Mouse (Mus musculus) lung, embryonic 15.5 days (tissue): ENCODE measurements around the gene Dio3. TPM values are rescaled to one million over a fixed set of nuclear protein-coding genes. Genes with fewer than 3 reads are reported as not detected.

ENCODE experiments used
- ATAC-seq: fragments of 200-750 bp; cut with Nextera tagmentation; 2 replicates; pipeline ENCODE4 v1.8.0; 2017; ENCODE audit warnings: moderate number of reproducible peaks, borderline replicate concordance; ENCODE audit not compliant: low FRiP score, low TSS enrichment; ENCODE audit errors: extremely low read depth
- H3K27ac ChIP-seq: fragments of 300-500 bp; sonication (generic); 2 replicates; pipeline ENCODE4 v1.5.1; 2015; ENCODE audit warnings: moderate library complexity, mild to moderate bottlenecking, inconsistent platforms
- H3K27me3 ChIP-seq: fragments of 300-500 bp; sonication (generic); 2 replicates; pipeline ENCODE4 v1.6.1; 2015; ENCODE audit warnings: inconsistent platforms
- H3K36me3 ChIP-seq: fragments of 300-500 bp; sonication (generic); 2 replicates; pipeline ENCODE4 v1.6.1; 2015; ENCODE audit warnings: inconsistent platforms
- H3K4me1 ChIP-seq: fragments of 300-500 bp; sonication (generic); 2 replicates; pipeline ENCODE4 v1.6.1; 2015; ENCODE audit warnings: inconsistent platforms
- H3K4me2 ChIP-seq: fragments of 300-500 bp; sonication (generic); 2 replicates; pipeline ENCODE4 v1.6.1; 2015; ENCODE audit warnings: inconsistent platforms, mild to moderate bottlenecking, moderate library complexity
- H3K4me3 ChIP-seq: fragments of 300-500 bp; sonication (generic); 2 replicates; pipeline ENCODE4 v1.5.1; 2015; ENCODE audit warnings: mild to moderate bottlenecking, inconsistent platforms
- H3K9ac ChIP-seq: fragments of 300-500 bp; sonication (generic); 2 replicates; pipeline ENCODE4 v1.6.1; 2015; ENCODE audit warnings: inconsistent platforms
- H3K9me3 ChIP-seq: fragments of 300-500 bp; sonication (generic); 2 replicates; pipeline ENCODE4 v1.6.1; 2016; ENCODE audit warnings: inconsistent platforms
- WGBS: fragments of 180-500 bp; shearing (Covaris S2); methylation state at CpG from one replicate; pipeline ENCODE4 v1.1.7; 2015; 5-methylcytosine and 5-hydroxymethylcytosine counted together
- polyA plus RNA-seq: library from polyadenylated mRNA; unstranded; fragments of >200 nt; fragmentation: Nextera tagmentation; extraction: Ambion mirVana; gene quantifications from 2 replicates; pipeline ENCODE4 v1.2.1, GENCODE M21; 2015

Dio3 gene
- 0.46 and 0.65 TPM in 2 replicates for polyA plus RNA-seq

- H3K4me2 ChIP-seq: peak within 1 kb of the TSS; percentile 82
- 0 out of 2 replicates have a peak within 1 kb of the TSS, but pooled peaks have one; percentile 8 for H3K9ac ChIP-seq
- H3K27me3 ChIP-seq: peaks cover 97% of the 10 kb centered on the region
- WGBS: under 1% methylated on average over 26 of the region's 34 CpGs
- no peaks in the 10 kb centered on the region for H3K36me3 ChIP-seq
- no peaks in the 10 kb centered on the region for H3K9me3 ChIP-seq
- no peak within 1 kb of the TSS for H3K27ac ChIP-seq
- H3K4me3 ChIP-seq: peak within 1 kb of the TSS; percentile 46
- peaks cover 36% of the 10 kb centered on the region for H3K4me1 ChIP-seq
- peak; percentile 71 for ATAC-seq
These were observed at the start of gene Dio3 for GRCm38 (mm10) chr12:110278853-110279252. Dio3 (plus strand) TSS chr12:110279068.

GRCm38 (mm10) chr12:110230296-110230695 is 48.6 kb upstream of the Dio3 start:
- WGBS: 64% methylated on average over 7 of the region's 7 CpGs
- no peak overlapping the region for H3K9ac ChIP-seq
- no peak overlapping the region for H3K4me2 ChIP-seq
- H3K36me3 ChIP-seq: no peaks in the 10 kb centered on the region
- no peaks in the 10 kb centered on the region for H3K9me3 ChIP-seq
- H3K27me3 ChIP-seq: no peaks in the 10 kb centered on the region
- H3K4me3 ChIP-seq: no peak overlapping the region
- H3K27ac ChIP-seq: no peak overlapping the region
- no peak for ATAC-seq
- H3K4me1 ChIP-seq: no peaks in the 10 kb centered on the region

GRCm38 (mm10) chr12:110230767-110231166 is 48.1 kb upstream of the Dio3 start:
- Histone ChIP-seq H3K4me1 (no peaks in the 10 kb centered on the region), H3K9ac (no peak overlapping the region), H3K27me3 (no peaks in the 10 kb centered on the region), H3K9me3 (no peaks in the 10 kb centered on the region), H3K36me3 (no peaks in the 10 kb centered on the region), H3K4me3 (no peak overlapping the region), H3K27ac (no peak overlapping the region), H3K4me2 (no peak overlapping the region)
- no peak for ATAC-seq
- WGBS: 71% methylated on average over 8 of the region's 8 CpGs

GRCm38 (mm10) chr12:110231709-110232600 is 46.9 kb upstream of the Dio3 start:
- ATAC-seq: no peak
- 73% methylated on average over 13 of the region's 13 CpGs for WGBS
- H3K27me3 ChIP-seq: no peaks in the 10 kb centered on the region

GRCm38 (mm10) chr12:110235908-110236307 is 43.0 kb upstream of the Dio3 start:
- no peak overlapping the region for H3K4me2 ChIP-seq
- no peak for ATAC-seq
- H3K4me1 ChIP-seq: no peaks in the 10 kb centered on the region
- no peaks in the 10 kb centered on the region for H3K27me3 ChIP-seq
- H3K4me3 ChIP-seq: no peak overlapping the region
- WGBS: 90% methylated on average over 4 of the region's 4 CpGs
- H3K9ac ChIP-seq: no peak overlapping the region
- no peaks in the 10 kb centered on the region for H3K36me3 ChIP-seq
- no peaks in the 10 kb centered on the region for H3K9me3 ChIP-seq
- no peak overlapping the region for H3K27ac ChIP-seq

More at GRCm38 (mm10) chr12:110231709-110232600, 46.9 kb upstream of the Dio3 start:
- Histone ChIP-seq H3K4me3 (no peak overlapping the region), H3K27ac (no peak overlapping the region), H3K4me2 (no peak overlapping the region), H3K4me1 (no peaks in the 10 kb centered on the region), H3K36me3 (no peaks in the 10 kb centered on the region), H3K9me3 (no peaks in the 10 kb centered on the region), H3K9ac (no peak overlapping the region)

GRCm38 (mm10) chr12:110237046-110237445 is 41.8 kb upstream of the Dio3 start:
- no peak overlapping the region for H3K9ac ChIP-seq
- WGBS: 77% methylated on average over 7 of the region's 7 CpGs

GRCm38 (mm10) chr12:110239358-110239757 is 39.5 kb upstream of the Dio3 start:
- WGBS: 85% methylated on average over 5 of the region's 5 CpGs
- no peak for ATAC-seq

More at GRCm38 (mm10) chr12:110237046-110237445, 41.8 kb upstream of the Dio3 start:
- Histone ChIP-seq H3K9me3 (no peaks in the 10 kb centered on the region), H3K4me2 (no peak overlapping the region), H3K36me3 (no peaks in the 10 kb centered on the region), H3K4me1 (no peaks in the 10 kb centered on the region), H3K27ac (no peak overlapping the region), H3K4me3 (no peak overlapping the region), H3K27me3 (no peaks in the 10 kb centered on the region)
- no peak for ATAC-seq

GRCm38 (mm10) chr12:110244581-110244980 is 34.3 kb upstream of the Dio3 start:
- no peak for ATAC-seq
- no peaks in the 10 kb centered on the region for H3K27me3 ChIP-seq
- no peaks in the 10 kb centered on the region for H3K4me1 ChIP-seq
- WGBS: 82% methylated on average over 6 of the region's 6 CpGs
- H3K4me2 ChIP-seq: no peak overlapping the region
- H3K4me3 ChIP-seq: no peak overlapping the region
- H3K9ac ChIP-seq: no peak overlapping the region
- no peak overlapping the region for H3K27ac ChIP-seq
- H3K9me3 ChIP-seq: no peaks in the 10 kb centered on the region
- H3K36me3 ChIP-seq: no peaks in the 10 kb centered on the region

More at GRCm38 (mm10) chr12:110239358-110239757, 39.5 kb upstream of the Dio3 start:
- H3K27ac ChIP-seq: no peak overlapping the region
- no peaks in the 10 kb centered on the region for H3K27me3 ChIP-seq
- no peaks in the 10 kb centered on the region for H3K9me3 ChIP-seq
- no peaks in the 10 kb centered on the region for H3K36me3 ChIP-seq
- H3K4me3 ChIP-seq: no peak overlapping the region
- no peaks in the 10 kb centered on the region for H3K4me1 ChIP-seq
- no peak overlapping the region for H3K9ac ChIP-seq
- H3K4me2 ChIP-seq: no peak overlapping the region

- no peak overlapping the region for H3K27ac ChIP-seq
- H3K9ac ChIP-seq: no peak overlapping the region
- no peaks in the 10 kb centered on the region for H3K4me1 ChIP-seq
- H3K4me3 ChIP-seq: no peak overlapping the region
- H3K36me3 ChIP-seq: no peaks in the 10 kb centered on the region
- ATAC-seq: no peak
- no peak overlapping the region for H3K4me2 ChIP-seq
- H3K9me3 ChIP-seq: no peaks in the 10 kb centered on the region
- no peaks in the 10 kb centered on the region for H3K27me3 ChIP-seq
- 90% methylated on average over 4 of the region's 4 CpGs for WGBS
These were observed 33.4 kb upstream of the Dio3 start for GRCm38 (mm10) chr12:110245461-110245860.

- Histone ChIP-seq H3K36me3 (no peaks in the 10 kb centered on the region), H3K4me1 (no peaks in the 10 kb centered on the region), H3K4me2 (no peak overlapping the region), H3K4me3 (no peak overlapping the region), H3K27me3 (no peaks in the 10 kb centered on the region), H3K27ac (no peak overlapping the region), H3K9ac (no peak overlapping the region), H3K9me3 (no peaks in the 10 kb centered on the region)
- 24% methylated on average over 10 of the region's 10 CpGs for WGBS
- ATAC-seq: no peak; the same call in 1 of the 2 replicates
These were observed 26.7 kb upstream of the Dio3 start for GRCm38 (mm10) chr12:110252163-110252575.

GRCm38 (mm10) chr12:110255731-110256130 is 23.1 kb upstream of the Dio3 start:
- no peaks in the 10 kb centered on the region for H3K36me3 ChIP-seq
- no peak overlapping the region for H3K4me2 ChIP-seq
- no peak overlapping the region for H3K4me3 ChIP-seq
- H3K9ac ChIP-seq: no peak overlapping the region
- no peak overlapping the region for H3K27ac ChIP-seq
- H3K4me1 ChIP-seq: no peaks in the 10 kb centered on the region
- ATAC-seq: no peak
- no peaks in the 10 kb centered on the region for H3K27me3 ChIP-seq
- H3K9me3 ChIP-seq: no peaks in the 10 kb centered on the region
- WGBS: 69% methylated on average over 10 of the region's 10 CpGs

- WGBS: 48% methylated on average over 14 of the region's 14 CpGs
- no peaks in the 10 kb centered on the region for H3K36me3 ChIP-seq
- no peak overlapping the region for H3K4me3 ChIP-seq
- no peak overlapping the region for H3K27ac ChIP-seq
- no peaks in the 10 kb centered on the region for H3K9me3 ChIP-seq
- H3K4me1 ChIP-seq: no peaks in the 10 kb centered on the region
- H3K4me2 ChIP-seq: no peak overlapping the region
- no peaks in the 10 kb centered on the region for H3K27me3 ChIP-seq
- H3K9ac ChIP-seq: no peak overlapping the region
- no peak for ATAC-seq
These were observed 22.2 kb upstream of the Dio3 start for GRCm38 (mm10) chr12:110256478-110257220.
